Mouse (Mus musculus) liver, adult 2 months (tissue): ENCODE measurements around the gene Cdipt. TPM values are rescaled to one million over a fixed set of nuclear protein-coding genes. Genes with fewer than 3 reads are reported as not detected.

Experiments
- DNase-seq: peaks from one replicate; pipeline ENCODE4 v3.0.0-alpha.2; 2011; ENCODE audit warnings: low read depth, low spot score; ENCODE audit errors: extremely low read depth
- H3K27ac ChIP-seq: fragments of 200-500 bp; replicated peaks from 2 replicates; pipeline ENCODE4 v1.5.1; 2012; ENCODE audit warnings: low read depth, mild to moderate bottlenecking, control low read depth, inconsistent platforms, low read length; ENCODE audit not compliant: insufficient read depth
- H3K27me3 ChIP-seq: fragments of 200-500 bp; 2 replicates; pipeline ENCODE4 v1.6.1; 2012; ENCODE audit warnings: mild to moderate bottlenecking, moderate library complexity, low read length, inconsistent platforms; ENCODE audit not compliant: control insufficient read depth, insufficient read depth
- H3K36me3 ChIP-seq: fragments of 200-500 bp; 2 replicates; pipeline ENCODE4 v1.6.1; 2012; ENCODE audit warnings: low read length, inconsistent platforms; ENCODE audit not compliant: control insufficient read depth, insufficient read depth
- H3K4me1 ChIP-seq: fragments of 200-500 bp; 2 replicates; pipeline ENCODE4 v1.6.1; 2011; ENCODE audit warnings: low read length; ENCODE audit not compliant: control insufficient read depth, insufficient read depth
- H3K4me3 ChIP-seq: fragments of 200-500 bp; 2 replicates; pipeline ENCODE4 v1.5.1; 2011; ENCODE audit warnings: low read depth, mild to moderate bottlenecking, control low read depth, low read length, moderate library complexity; ENCODE audit not compliant: insufficient read depth
- H3K79me2 ChIP-seq: fragments of 200-500 bp; 2 replicates; pipeline ENCODE4 v1.6.1; 2012; ENCODE audit warnings: inconsistent platforms, mild to moderate bottlenecking, low read length, moderate library complexity; ENCODE audit not compliant: control insufficient read depth, insufficient read depth
- H3K9ac ChIP-seq: fragments of 200-500 bp; 2 replicates; pipeline ENCODE4 v1.6.1; 2012; ENCODE audit warnings: low read depth, mild to moderate bottlenecking, control low read depth, inconsistent platforms, low read length
- CTCF ChIP-seq: fragments of 200-500 bp; IDR thresholded peaks from 2 replicates; pipeline ENCODE4 v1.5.1; 2011; ENCODE audit warnings: low read depth, low read length, control low read depth
- POLR2A ChIP-seq: fragments of 200-500 bp; IDR thresholded peaks from 2 replicates; pipeline ENCODE4 v1.6.1; 2011; ENCODE audit warnings: low read length, control low read depth; ENCODE audit not compliant: insufficient read depth; ENCODE audit errors: extremely low read depth
- WGBS: fragments of 180-500 bp; shearing (Covaris S2); methylation state at CpG from one replicate; pipeline ENCODE4 v1.1.7; 2018; 5-methylcytosine and 5-hydroxymethylcytosine counted together
- polyA plus RNA-seq: library from polyadenylated mRNA; depleted of rRNA; stranded (reverse); fragments of >200 nt; gene quantifications from 2 replicates; pipeline ENCODE4 v1.2.3, GENCODE M21; 2012
- total RNA-seq: library from RNA; depleted of rRNA; stranded (reverse); fragments of >200 nt; gene quantifications from 2 replicates; pipeline ENCODE4 v1.2.3, GENCODE M21; 2014

The Cdipt gene
- total and polyA plus RNA-seq, 2 experiments: 42.8 to 141 TPM

- Histone ChIP-seq H3K4me3 (peak overlapping the region; percentile 74), H3K27ac (peak overlapping the region; percentile 86), H3K27me3 (no peaks in the 10 kb centered on the region), H3K9ac (peak overlapping the region; percentile 80), H3K4me1 (peaks cover 28% of the 10 kb centered on the region), H3K79me2 (peaks cover 16% of the 10 kb centered on the region; the same call in 1 of the 2 replicates), H3K36me3 (no peaks in the 10 kb centered on the region)
- peak; percentile 77 for DNase-seq
- WGBS: under 1% methylated on average over 10 of the region's 10 CpGs
- TF ChIP-seq POLR2A: no peak
- TF ChIP-seq CTCF: no peak
These were observed 40.4 kb downstream of the Cdipt start for GRCm38 (mm10) chr7:127016081-127016480.

- Histone ChIP-seq H3K9ac (peak within 1 kb of the TSS; percentile 80), H3K4me1 (peaks cover 26% of the 10 kb centered on the region), H3K27ac (peak within 1 kb of the TSS; percentile 86), H3K79me2 (peaks cover 16% of the 10 kb centered on the region; the same call in 1 of the 2 replicates), H3K27me3 (no peaks in the 10 kb centered on the region), H3K36me3 (no peaks in the 10 kb centered on the region), H3K4me3 (peak within 1 kb of the TSS; percentile 74)
- TF ChIP-seq POLR2A: no peak
- no peak for DNase-seq
These were observed 40.6 kb downstream of the Cdipt start, which contains the start of gene Pagr1b for GRCm38 (mm10) chr7:127016481-127016485. Gene Pagr1b, minus strand, starts transcription at chr7:127016484.

GRCm38 (mm10) chr7:127016486-127016938, 40.8 kb downstream of the Cdipt start:
- WGBS: under 1% methylated on average over 22 of the region's 22 CpGs
- peak overlapping the region; percentile 80 for H3K9ac ChIP-seq
- no peaks in the 10 kb centered on the region for H3K27me3 ChIP-seq
- peaks cover 16% of the 10 kb centered on the region; the same call in 1 of the 2 replicates for H3K79me2 ChIP-seq
- peaks cover 24% of the 10 kb centered on the region for H3K4me1 ChIP-seq
- TF ChIP-seq CTCF: no peak
- TF ChIP-seq POLR2A: peak; percentile 44; the same call in 1 of the 2 replicates
- peak overlapping the region; percentile 86 for H3K27ac ChIP-seq
- H3K36me3 ChIP-seq: no peaks in the 10 kb centered on the region
- DNase-seq: peak; percentile 54
- H3K4me3 ChIP-seq: peak overlapping the region; percentile 74

GRCm38 (mm10) chr7:127016971-127017949, 41.5 kb downstream of the Cdipt start, which contains the start of gene Pagr1a:
Gene Pagr1a, minus strand, starts transcription at chr7:127017352.
- H3K27ac ChIP-seq: peak within 1 kb of the TSS; percentile 86
- no peaks in the 10 kb centered on the region for H3K27me3 ChIP-seq
- peak within 1 kb of the TSS; percentile 80 for H3K9ac ChIP-seq
- DNase-seq: peak; percentile 97
- peaks cover 16% of the 10 kb centered on the region; the same call in 1 of the 2 replicates for H3K79me2 ChIP-seq
- peak within 1 kb of the TSS; percentile 74 for H3K4me3 ChIP-seq
- H3K4me1 ChIP-seq: peaks cover 20% of the 10 kb centered on the region
- H3K36me3 ChIP-seq: no peaks in the 10 kb centered on the region
- 1% methylated on average over 39 of the region's 39 CpGs for WGBS
- TF ChIP-seq POLR2A (peak; percentile 37; the same call in 1 of the 2 replicates), CTCF (peak; percentile 83)

GRCm38 (mm10) chr7:127017950-127018345, 42.2 kb downstream of the Cdipt start:
- Histone ChIP-seq H3K9ac (no peak overlapping the region), H3K79me2 (peaks cover 13% of the 10 kb centered on the region; the same call in 1 of the 2 replicates), H3K27ac (peak overlapping the region; percentile 6; the same call in 1 of the 2 replicates), H3K4me3 (no peak overlapping the region), H3K27me3 (no peaks in the 10 kb centered on the region), H3K4me1 (peaks cover 20% of the 10 kb centered on the region), H3K36me3 (no peaks in the 10 kb centered on the region)
- no peak for TF ChIP-seq POLR2A
- no peak for TF ChIP-seq CTCF
- 51% methylated on average over 6 of the region's 6 CpGs for WGBS
- no peak for DNase-seq
